Mouse (Mus musculus) erythroblast, embryonic 14.5 days (primary cell): ENCODE results near the gene Itprid1.

Source experiments
- GATA1 ChIP-seq: IDR thresholded peaks from 2 replicates; pipeline ENCODE4 v1.6.1; 2012; ENCODE audit warnings: low read length, inconsistent platforms, mixed read lengths
- TAL1 ChIP-seq: IDR thresholded peaks from 3 replicates; pipeline ENCODE4 v1.6.1; 2012; ENCODE audit warnings: low read length, inconsistent platforms, mixed read lengths

DNA sequence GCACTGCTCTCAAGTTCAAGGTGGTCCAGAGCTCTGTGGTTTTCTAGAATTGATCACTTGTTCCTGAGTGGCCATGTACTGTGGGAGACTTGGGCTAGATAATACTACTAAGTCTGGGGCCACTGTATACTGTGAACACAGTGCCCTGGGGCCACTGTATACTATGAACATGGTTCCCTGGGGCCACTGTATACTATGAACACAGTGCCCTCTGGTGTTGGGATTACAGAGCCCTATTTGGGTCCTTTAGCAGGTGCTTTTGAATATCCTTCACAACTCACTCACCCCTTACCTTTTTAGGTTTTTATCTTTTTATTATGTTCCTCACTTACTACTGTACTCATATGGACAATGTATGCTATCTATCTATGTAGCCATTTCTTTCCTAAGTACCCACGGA lies 24.3 kb upstream of the Itprid1 start:
- no peak for TF ChIP-seq TAL1
- no peak for TF ChIP-seq GATA1
